Mouse (Mus musculus): ENCODE data around the gene Dis3l.

GRCm38 (mm10) chr9:64272611-64273010 lies 68.5 kb downstream of the Dis3l start:
- peak; percentile 31; the same call in 1 of the 2 replicates for TF ChIP-seq CTCF (IDR thresholded peaks at IDR 0.05; ENCODE audit: control insufficient read depth, insufficient read depth, insufficient replicate concordance, low read depth, low read length)
- TF ChIP-seq POLR2A (IDR thresholded peaks at IDR 0.05; ENCODE audit: control insufficient read depth, low read depth, low read length) = no peak
